Mouse (Mus musculus) stomach, postnatal 0 days (tissue): ENCODE results near the gene Sohlh1.

Source experiments
- CTCF ChIP-seq: IDR thresholded peaks from 2 replicates; pipeline ENCODE4 v1.5.1; 2016; ENCODE audit warnings: antibody characterized with exemption, low read depth, mild to moderate bottlenecking, moderate library complexity
- EP300 ChIP-seq: optimal IDR thresholded peaks from 2 replicates; pipeline ENCODE3; 2016; ENCODE audit warnings: antibody characterized with exemption

DNA sequence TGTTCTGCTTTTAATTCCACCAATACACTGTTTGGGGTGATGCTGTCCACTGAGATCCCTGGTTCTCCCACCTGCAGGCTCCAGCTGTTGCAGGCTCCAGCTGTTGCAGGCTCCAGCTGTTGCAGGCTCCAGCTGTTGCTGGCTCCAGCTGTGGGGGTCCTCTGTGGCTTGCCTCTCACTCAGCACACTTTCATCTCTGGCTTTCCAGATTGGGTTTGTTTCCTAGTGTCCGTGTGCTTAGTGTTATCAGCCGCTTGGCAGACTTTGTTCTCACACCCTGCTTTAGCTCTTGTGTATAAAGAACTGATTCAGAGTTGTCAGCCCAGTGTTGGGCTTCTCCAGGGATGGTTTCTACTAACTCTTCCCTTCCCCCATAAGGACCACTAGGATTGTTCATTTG lies 49.4 kb downstream of the Sohlh1 start:
- no peak for TF ChIP-seq CTCF
- no peak for TF ChIP-seq EP300
